Mouse (Mus musculus): ENCODE measurements at regions not wholly inside any gene's neighbourhood (a gene's known extent, or its start where the extent isn't known, plus 50 kb on each side); places are given as distances from the start of the nearest gene placed in this dataset.

- Histone ChIP-seq H3K4me3 (ENCODE audit: control insufficient read depth, low read depth, low read length) (no peak overlapping the region), H3K27me3 (ENCODE audit: control insufficient read depth, insufficient read depth, low read length) (no peaks in the 10 kb centered on the region), H3K36me3 (ENCODE audit: control insufficient read depth, insufficient read depth, low read length) (no peaks in the 10 kb centered on the region), H3K4me1 (ENCODE audit: control insufficient read depth, insufficient read depth, low read length) (no peaks in the 10 kb centered on the region), H3K27ac (ENCODE audit: control insufficient read depth, insufficient read depth, low read depth, low read length) (no peak overlapping the region)
- TF ChIP-seq POLR2A (IDR thresholded peaks at IDR 0.05; ENCODE audit: control insufficient read depth, low read depth, low read length) (no peak), CTCF (IDR thresholded peaks at IDR 0.05; ENCODE audit: control insufficient read depth, insufficient read depth, insufficient replicate concordance, low read depth, low read length) (no peak)
Observed at GRCm38 (mm10) chr13:111925349-111925748, 116.6 kb upstream of the Map3k1 start.

GRCm38 (mm10) chr13:111926801-111927200 is 118.0 kb upstream of the Map3k1 start:
- H3K27me3 ChIP-seq (ENCODE audit: control insufficient read depth, insufficient read depth, low read length) = no peaks in the 10 kb centered on the region
- H3K4me1 ChIP-seq (ENCODE audit: control insufficient read depth, insufficient read depth, low read length) = no peaks in the 10 kb centered on the region
- H3K27ac ChIP-seq (ENCODE audit: control insufficient read depth, insufficient read depth, low read depth, low read length) = no peak overlapping the region
- no peak overlapping the region for H3K4me3 ChIP-seq (ENCODE audit: control insufficient read depth, low read depth, low read length)
- H3K36me3 ChIP-seq (ENCODE audit: control insufficient read depth, insufficient read depth, low read length) = no peaks in the 10 kb centered on the region
- no peak for TF ChIP-seq CTCF (IDR thresholded peaks at IDR 0.05; ENCODE audit: control insufficient read depth, insufficient read depth, insufficient replicate concordance, low read depth, low read length)
- no peak for TF ChIP-seq POLR2A (IDR thresholded peaks at IDR 0.05; ENCODE audit: control insufficient read depth, low read depth, low read length)

GRCm38 (mm10) chr13:111927489-111927888 is 118.7 kb upstream of the Map3k1 start:
- Histone ChIP-seq H3K4me3 (ENCODE audit: control insufficient read depth, low read depth, low read length) (no peak overlapping the region), H3K4me1 (ENCODE audit: control insufficient read depth, insufficient read depth, low read length) (no peaks in the 10 kb centered on the region), H3K36me3 (ENCODE audit: control insufficient read depth, insufficient read depth, low read length) (no peaks in the 10 kb centered on the region), H3K27me3 (ENCODE audit: control insufficient read depth, insufficient read depth, low read length) (no peaks in the 10 kb centered on the region), H3K27ac (ENCODE audit: control insufficient read depth, insufficient read depth, low read depth, low read length) (no peak overlapping the region)
- TF ChIP-seq CTCF (IDR thresholded peaks at IDR 0.05; ENCODE audit: control insufficient read depth, insufficient read depth, insufficient replicate concordance, low read depth, low read length) (no peak), POLR2A (IDR thresholded peaks at IDR 0.05; ENCODE audit: control insufficient read depth, low read depth, low read length) (no peak)

GRCm38 (mm10) chr13:111928636-111929544 is 120.1 kb upstream of the Map3k1 start:
- no peak overlapping the region for H3K4me3 ChIP-seq (ENCODE audit: control insufficient read depth, low read depth, low read length)
- no peaks in the 10 kb centered on the region for H3K4me1 ChIP-seq (ENCODE audit: control insufficient read depth, insufficient read depth, low read length)
- TF ChIP-seq POLR2A (IDR thresholded peaks at IDR 0.05; ENCODE audit: control insufficient read depth, low read depth, low read length) (no peak), CTCF (IDR thresholded peaks at IDR 0.05; ENCODE audit: control insufficient read depth, insufficient read depth, insufficient replicate concordance, low read depth, low read length) (no peak)
- H3K36me3 ChIP-seq (ENCODE audit: control insufficient read depth, insufficient read depth, low read length) = no peaks in the 10 kb centered on the region
- H3K27ac ChIP-seq (ENCODE audit: control insufficient read depth, insufficient read depth, low read depth, low read length) = no peak overlapping the region
- no peaks in the 10 kb centered on the region for H3K27me3 ChIP-seq (ENCODE audit: control insufficient read depth, insufficient read depth, low read length)

- H3K36me3 ChIP-seq (ENCODE audit: control insufficient read depth, insufficient read depth, low read length) = no peaks in the 10 kb centered on the region
- no peak for TF ChIP-seq CTCF (IDR thresholded peaks at IDR 0.05; ENCODE audit: control insufficient read depth, insufficient read depth, insufficient replicate concordance, low read depth, low read length)
- no peak for TF ChIP-seq POLR2A (IDR thresholded peaks at IDR 0.05; ENCODE audit: control insufficient read depth, low read depth, low read length)
- no peak overlapping the region for H3K27ac ChIP-seq (ENCODE audit: control insufficient read depth, insufficient read depth, low read depth, low read length)
- H3K27me3 ChIP-seq (ENCODE audit: control insufficient read depth, insufficient read depth, low read length) = no peaks in the 10 kb centered on the region
- H3K4me1 ChIP-seq (ENCODE audit: control insufficient read depth, insufficient read depth, low read length) = no peaks in the 10 kb centered on the region
- H3K4me3 ChIP-seq (ENCODE audit: control insufficient read depth, low read depth, low read length) = no peak overlapping the region
Observed at GRCm38 (mm10) chr13:111929908-111930307, 121.1 kb upstream of the Map3k1 start.

- Histone ChIP-seq H3K27ac (ENCODE audit: control insufficient read depth, insufficient read depth, low read depth, low read length) (no peak overlapping the region), H3K4me1 (ENCODE audit: control insufficient read depth, insufficient read depth, low read length) (peaks cover 2% of the 10 kb centered on the region; the same call in 1 of the 2 replicates), H3K4me3 (ENCODE audit: control insufficient read depth, low read depth, low read length) (no peak overlapping the region), H3K27me3 (ENCODE audit: control insufficient read depth, insufficient read depth, low read length) (no peaks in the 10 kb centered on the region), H3K36me3 (ENCODE audit: control insufficient read depth, insufficient read depth, low read length) (no peaks in the 10 kb centered on the region)
- TF ChIP-seq CTCF (IDR thresholded peaks at IDR 0.05; ENCODE audit: control insufficient read depth, insufficient read depth, insufficient replicate concordance, low read depth, low read length) = no peak
- no peak for TF ChIP-seq POLR2A (IDR thresholded peaks at IDR 0.05; ENCODE audit: control insufficient read depth, low read depth, low read length)
Observed at GRCm38 (mm10) chr13:111932464-111932863, 123.7 kb upstream of the Map3k1 start.

- H3K4me3 ChIP-seq (ENCODE audit: control insufficient read depth, low read depth, low read length) = no peak overlapping the region
- no peaks in the 10 kb centered on the region for H3K36me3 ChIP-seq (ENCODE audit: control insufficient read depth, insufficient read depth, low read length)
- H3K27ac ChIP-seq (ENCODE audit: control insufficient read depth, insufficient read depth, low read depth, low read length) = no peak overlapping the region
- TF ChIP-seq POLR2A (IDR thresholded peaks at IDR 0.05; ENCODE audit: control insufficient read depth, low read depth, low read length) (no peak), CTCF (IDR thresholded peaks at IDR 0.05; ENCODE audit: control insufficient read depth, insufficient read depth, insufficient replicate concordance, low read depth, low read length) (no peak)
- no peaks in the 10 kb centered on the region for H3K27me3 ChIP-seq (ENCODE audit: control insufficient read depth, insufficient read depth, low read length)
- H3K4me1 ChIP-seq (ENCODE audit: control insufficient read depth, insufficient read depth, low read length) = peaks cover 2% of the 10 kb centered on the region; the same call in 1 of the 2 replicates
Observed at GRCm38 (mm10) chr13:111933526-111934240, 124.9 kb upstream of the Map3k1 start.
